Mouse (Mus musculus) cerebellum, adult 11 months (tissue): Measurements from ENCODE around the gene Gm6034.
"Not testable (repeated sequence)": the region's sequence is repeated elsewhere in the genome, so short reads cannot be mapped to it uniquely, and the experiment has no call there.

ENCODE experiments used
- DNase-seq: peaks from one replicate; pipeline ENCODE4 v3.0.0; 2022

Gene Gm6034

GRCm38 (mm10) chr17:36042610-36043169, at the start of gene Gm6034, which contains the start of gene H2-T22:
TSS of gene Gm6034 (plus strand) at chr17:36042961.
TSS of gene H2-T22 (minus strand) at chr17:36042747.
- peak; percentile 52 for DNase-seq

DNA sequence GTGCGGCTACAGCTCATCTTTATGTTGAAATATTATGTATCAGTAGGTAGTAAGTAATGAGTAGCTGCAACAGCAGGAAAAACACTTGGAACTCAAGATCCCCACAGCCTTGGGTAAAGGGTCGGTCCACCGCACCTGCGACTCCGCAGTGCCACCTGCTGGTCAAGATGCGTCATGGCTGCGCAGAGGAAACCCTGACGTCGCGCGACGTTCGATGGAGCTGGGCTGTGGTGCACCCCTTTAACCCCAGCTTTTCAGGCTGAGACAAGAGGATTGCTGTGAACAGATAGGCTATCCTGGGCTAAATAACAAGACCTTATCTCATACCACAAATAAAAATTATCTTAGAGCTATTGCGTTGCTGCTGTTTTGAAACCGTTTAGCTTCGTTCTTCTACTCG, 49.1 kb upstream of the Gm6034 start:
- DNase-seq: peak; percentile 70

DNA sequence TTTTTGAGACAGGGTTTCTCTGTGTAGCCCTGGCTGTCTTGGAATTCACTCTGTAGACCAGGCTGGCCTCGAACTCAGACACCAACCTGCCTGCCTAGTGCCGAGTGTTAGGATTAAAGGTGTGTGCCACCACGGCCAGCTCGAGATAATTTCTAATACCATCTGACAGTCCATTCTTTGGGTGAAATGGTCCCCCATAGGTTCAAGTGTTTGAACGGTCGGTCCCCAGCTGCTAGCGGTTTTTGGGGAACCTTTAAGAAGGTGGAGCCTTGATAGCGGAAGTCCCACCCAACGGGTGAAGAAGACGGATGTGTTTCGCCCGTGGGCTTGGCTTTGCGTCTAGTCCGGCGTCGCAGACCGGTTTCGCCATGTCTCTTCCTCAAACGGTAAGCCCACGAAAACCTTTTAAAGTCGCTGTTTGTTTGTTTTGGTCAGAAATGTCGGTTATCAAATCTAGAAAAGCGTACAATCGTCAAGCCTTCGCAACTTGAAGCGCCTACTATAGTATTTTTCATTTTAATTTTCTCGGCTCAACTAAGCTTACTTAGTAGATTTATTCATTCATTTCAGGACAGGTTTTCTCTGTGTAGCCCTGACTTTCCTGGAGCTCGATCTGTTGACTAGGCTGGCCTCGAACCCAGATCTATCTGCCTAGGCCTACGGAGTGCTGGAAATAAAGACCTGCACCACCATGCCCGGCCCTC, 48.4 kb upstream of the Gm6034 start:
- peak; percentile 69 for DNase-seq

GRCm38 (mm10) chr17:35994879-35995240, 47.9 kb upstream of the Gm6034 start:
- DNase-seq: no peak

DNA sequence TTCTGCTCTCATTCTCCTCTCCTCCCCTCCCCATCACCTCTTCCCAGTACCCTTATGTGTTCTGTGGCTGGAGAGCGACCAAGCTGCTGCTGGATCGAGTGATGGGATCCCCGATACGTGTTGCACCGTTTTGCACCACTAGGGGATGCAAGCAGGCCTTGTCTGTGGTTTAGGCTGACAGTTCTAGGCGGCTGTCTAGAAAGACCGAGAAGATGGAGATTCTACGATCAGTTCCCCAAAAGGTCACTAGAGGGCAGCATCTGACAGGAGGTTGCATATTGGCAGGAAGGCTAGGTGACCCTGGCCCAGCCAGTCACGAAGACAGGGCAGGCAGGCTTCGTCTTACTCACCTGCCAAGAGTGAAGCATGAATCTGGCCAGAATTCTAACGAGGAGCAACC, 45.8 kb upstream of the Gm6034 start:
- DNase-seq: peak; percentile 94

- no peak for DNase-seq
These were observed 44.8 kb upstream of the Gm6034 start for GRCm38 (mm10) chr17:35997713-35998510.

- DNase-seq: no peak
These were observed 44.0 kb upstream of the Gm6034 start for GRCm38 (mm10) chr17:35998545-35999305.

DNA sequence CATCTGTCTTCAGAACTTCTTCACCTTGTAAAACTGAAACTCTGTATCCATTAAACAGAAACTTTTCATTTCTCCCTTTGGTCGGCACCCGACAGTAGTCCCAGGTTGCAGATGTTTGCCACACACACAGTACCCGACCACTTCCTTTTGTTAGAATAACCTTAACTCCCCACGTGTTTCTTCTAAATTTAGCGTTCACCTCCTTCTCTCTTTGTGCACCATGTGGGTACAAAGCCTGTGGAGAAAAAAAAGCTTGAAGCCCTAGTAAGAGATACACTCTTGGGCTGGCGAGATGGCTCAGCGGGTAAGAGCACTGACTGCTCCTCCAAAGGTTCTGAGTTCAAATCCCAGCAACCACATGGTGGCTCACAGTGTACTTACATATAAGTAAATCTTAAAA, 43.4 kb upstream of the Gm6034 start:
- DNase-seq: no peak

GRCm38 (mm10) chr17:36000349-36000748, 42.4 kb upstream of the Gm6034 start:
- no peak for DNase-seq

GRCm38 (mm10) chr17:36001121-36001897, 41.5 kb upstream of the Gm6034 start:
- no peak for DNase-seq

- DNase-seq: no peak
These were observed 40.8 kb upstream of the Gm6034 start for GRCm38 (mm10) chr17:36001966-36002365.

DNA sequence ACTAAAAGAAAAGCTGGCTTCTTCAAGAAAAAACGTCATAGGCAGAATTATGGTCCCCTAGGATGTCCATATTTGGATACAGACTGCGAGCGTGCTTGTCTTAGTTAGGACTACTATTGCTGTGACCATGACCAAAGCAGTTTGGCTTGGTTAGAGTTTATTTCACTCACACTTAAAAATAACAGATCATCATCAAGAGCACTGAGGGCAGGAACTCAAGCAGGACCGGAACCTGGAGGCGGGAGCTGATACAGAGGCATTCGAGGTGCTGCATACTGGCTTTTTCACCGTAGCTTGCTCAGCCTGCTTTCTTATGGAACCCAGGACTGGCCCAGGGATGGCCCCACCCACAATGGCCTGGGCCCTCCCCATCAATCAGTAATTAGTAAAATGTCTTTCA, 39.4 kb upstream of the Gm6034 start:
- DNase-seq: no peak

DNA sequence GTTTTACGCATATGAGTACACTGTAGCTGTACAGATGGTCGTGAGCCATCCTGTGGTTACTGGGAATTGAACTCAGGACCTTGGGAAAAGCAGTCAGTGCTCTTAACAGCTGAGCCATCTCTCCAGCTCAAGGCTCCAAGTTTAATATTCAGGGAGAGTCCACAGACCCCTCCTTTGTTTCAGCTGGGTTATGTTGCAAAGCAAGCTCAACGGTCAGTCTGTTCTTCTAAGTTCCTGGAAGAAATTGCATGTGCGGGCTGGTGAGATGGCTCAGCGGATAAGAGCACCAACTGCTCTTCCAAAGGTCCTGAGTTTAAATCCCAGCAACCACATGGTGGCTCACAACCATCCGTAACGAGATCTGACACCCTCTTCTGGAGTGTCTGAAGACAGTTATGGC, 38.4 kb upstream of the Gm6034 start:
- not testable (repeated sequence) for DNase-seq

- DNase-seq: no peak
These were observed 27.8 kb upstream of the Gm6034 start for GRCm38 (mm10) chr17:36014977-36015376.

GRCm38 (mm10) chr17:36017046-36017445, 25.7 kb upstream of the Gm6034 start:
- DNase-seq: no peak

DNA sequence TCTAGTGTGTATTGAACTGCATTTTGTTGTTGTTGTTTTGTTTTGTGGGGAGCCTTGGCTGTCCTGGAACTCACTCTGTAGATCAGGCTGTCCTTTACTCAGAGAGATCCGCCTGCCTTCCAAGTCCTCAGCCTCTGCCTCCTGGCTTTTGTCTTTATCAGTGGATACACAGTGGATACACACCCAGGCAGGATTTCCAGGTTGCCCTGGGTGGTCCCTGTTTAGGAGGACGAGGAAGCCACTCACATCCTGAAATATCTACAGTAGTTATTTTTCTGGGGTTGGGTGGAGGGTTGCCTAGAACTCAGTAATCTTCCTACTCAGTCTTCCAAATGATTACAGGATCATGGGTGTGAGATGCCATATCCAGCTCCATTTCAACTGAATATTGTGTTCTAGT, 23.8 kb upstream of the Gm6034 start:
- no peak for DNase-seq

DNA sequence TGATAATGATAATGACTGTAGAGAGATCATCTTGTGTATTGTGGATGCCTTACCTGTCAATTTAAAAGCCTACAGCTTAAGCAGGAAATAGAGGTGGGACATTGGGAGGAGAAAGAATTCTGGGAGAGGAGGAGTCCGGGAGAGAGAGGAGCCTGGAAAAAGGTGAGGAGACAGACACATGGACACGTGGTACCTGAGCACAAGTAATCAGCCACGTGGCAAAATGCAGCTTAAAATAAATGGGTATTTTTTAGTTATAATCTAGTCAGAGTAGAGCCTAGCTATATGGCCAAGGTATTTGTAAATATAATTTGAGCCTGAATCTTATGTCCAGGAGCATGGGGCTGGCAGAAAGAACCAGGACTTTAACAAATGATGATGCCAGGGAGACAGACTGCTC, 23.2 kb upstream of the Gm6034 start:
- DNase-seq: no peak

GRCm38 (mm10) chr17:36020191-36021073, 22.3 kb upstream of the Gm6034 start, which contains the start of gene H2-T24:
TSS of gene H2-T24 (minus strand) at chr17:36020560.
- DNase-seq: no peak

DNA sequence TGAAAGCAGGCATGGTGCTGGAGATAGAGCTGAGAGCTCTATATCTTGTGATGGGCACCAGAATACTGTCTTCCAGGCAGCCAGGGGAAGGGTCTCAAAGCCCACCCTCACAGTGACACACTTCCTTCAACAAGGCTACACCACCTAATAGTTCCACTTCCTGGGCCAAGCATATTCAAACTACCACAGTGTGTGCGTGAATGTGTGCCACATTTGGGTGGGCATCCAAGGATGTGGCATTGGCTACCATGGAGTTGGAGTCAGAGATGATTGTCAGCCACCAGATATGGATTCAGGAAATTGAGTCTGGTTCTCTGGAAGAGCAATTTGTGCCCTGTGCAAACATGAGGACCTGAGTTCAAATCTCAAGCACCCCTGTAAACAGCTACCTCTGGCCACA, 21.5 kb upstream of the Gm6034 start:
- DNase-seq: no peak

DNA sequence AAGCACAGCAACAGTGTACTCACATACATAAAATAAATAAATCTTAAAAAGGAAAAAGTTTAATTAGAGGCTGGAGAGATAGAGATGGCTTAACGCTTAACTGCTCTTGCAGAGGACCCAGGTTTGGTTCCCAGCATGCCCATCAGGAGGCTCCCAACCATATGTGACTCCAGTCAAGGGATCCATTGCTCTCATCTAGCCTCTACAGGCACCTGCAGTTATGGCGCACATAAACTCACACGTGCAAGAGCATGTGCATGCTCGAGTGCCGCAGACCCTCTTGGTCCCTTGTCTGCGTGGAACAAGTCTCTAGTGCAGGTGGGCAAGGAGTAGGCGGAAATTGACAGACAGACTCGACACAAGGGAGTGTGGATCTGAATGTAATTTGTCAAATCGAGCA, 20.7 kb upstream of the Gm6034 start:
- DNase-seq: no peak

- DNase-seq: no peak
These were observed 19.8 kb upstream of the Gm6034 start for GRCm38 (mm10) chr17:36022922-36023321.
